Mouse (Mus musculus) myocyte (in vitro differentiated cells): Measurements from ENCODE around the gene Dhx32.

Experiments used
- CEBPB ChIP-seq: IDR thresholded peaks from 2 replicates; pipeline ENCODE4 v1.6.1; 2011; ENCODE audit warnings: mild to moderate bottlenecking, moderate library complexity; ENCODE audit not compliant: poor library complexity, insufficient read depth, severe bottlenecking
- POLR2A ChIP-seq: IDR thresholded peaks from one replicate; pipeline ENCODE4 v1.6.1; 2011; ENCODE audit warnings: low read depth, mild to moderate bottlenecking, control low read depth, moderate library complexity; ENCODE audit not compliant: insufficient read length
- POLR2AphosphoS2 ChIP-seq: IDR thresholded peaks from one replicate; pipeline ENCODE4 v1.6.1; 2011; ENCODE audit warnings: low read depth, control low read depth; ENCODE audit not compliant: insufficient read length
- REST ChIP-seq: IDR thresholded peaks from one replicate; pipeline ENCODE4 v1.6.1; 2011; ENCODE audit warnings: mild to moderate bottlenecking, control low read depth, moderate library complexity; ENCODE audit not compliant: insufficient read depth, insufficient read length
- SRF ChIP-seq: IDR thresholded peaks from one replicate; pipeline ENCODE4 v1.6.1; 2011; ENCODE audit warnings: low read depth; ENCODE audit not compliant: control insufficient read depth, insufficient read length
- TCF12 ChIP-seq: IDR thresholded peaks from one replicate; pipeline ENCODE4 v1.6.1; 2011; ENCODE audit warnings: mild to moderate bottlenecking, control low read depth; ENCODE audit not compliant: poor library complexity, insufficient read depth, severe bottlenecking
- USF1 ChIP-seq: IDR thresholded peaks from one replicate; pipeline ENCODE4 v1.6.1; 2011; ENCODE audit warnings: low read depth, mild to moderate bottlenecking, control low read depth, moderate library complexity

DNA sequence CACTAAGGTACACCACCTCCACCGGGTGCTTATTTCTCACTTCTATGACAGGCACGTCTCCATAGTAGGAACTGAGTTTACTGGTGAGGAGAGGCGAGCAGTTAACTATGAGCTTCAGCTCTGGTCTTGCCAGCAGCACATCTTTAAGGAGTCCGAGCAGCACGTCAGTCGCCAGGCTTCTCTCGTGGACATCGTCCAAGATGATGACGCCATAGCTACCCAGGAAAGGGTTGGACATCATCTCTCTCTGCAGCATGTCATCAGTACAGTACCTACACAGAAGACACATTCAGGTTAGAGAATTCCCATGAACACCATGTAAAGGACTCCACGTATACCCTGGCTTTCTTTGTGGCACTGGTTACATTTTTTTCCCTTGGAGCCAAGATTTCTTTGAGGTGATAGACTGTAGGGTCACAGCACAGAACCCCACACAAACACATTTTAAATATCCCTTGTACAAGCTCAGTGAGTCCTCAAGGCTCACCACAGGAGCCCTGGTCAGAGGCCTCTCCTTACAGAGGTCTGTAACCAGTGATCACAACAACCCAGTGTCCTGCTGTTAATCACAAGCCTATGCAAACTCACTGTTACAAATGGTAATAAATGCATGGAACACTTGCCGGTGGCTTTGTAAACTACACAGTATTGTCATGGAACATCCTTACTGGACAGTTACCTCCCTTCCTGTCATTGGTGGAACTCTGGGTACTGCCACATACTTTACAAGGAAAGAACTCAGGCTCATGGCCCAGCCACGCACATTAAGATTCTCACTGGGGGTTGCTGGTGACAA, 39.8 kb downstream of the Dhx32 start:
- TF ChIP-seq SRF (no peak), TCF12 (no peak), REST (no peak), CEBPB (no peak), POLR2A (no peak), USF1 (no peak), POLR2AphosphoS2 (no peak)
